Mouse (Mus musculus) bone marrow, adult 2 months (tissue): ENCODE measurements at regions not wholly inside any gene's neighbourhood (a gene's known extent, or its start where the extent isn't known, plus 50 kb on each side); places are given as distances from the start of the nearest gene placed in this dataset.

Source experiments
- CTCF ChIP-seq: fragments of 200-500 bp; IDR thresholded peaks from 2 replicates; pipeline ENCODE4 v1.5.1; 2011; ENCODE audit warnings: low read length, control low read depth; ENCODE audit not compliant: control insufficient read depth, insufficient read depth
- POLR2A ChIP-seq: fragments of 200-500 bp; IDR thresholded peaks from 2 replicates; pipeline ENCODE4 v1.6.1; 2011; ENCODE audit warnings: low read depth, mild to moderate bottlenecking, control low read depth, low read length, borderline replicate concordance; ENCODE audit not compliant: control insufficient read depth

- no peak for TF ChIP-seq CTCF
- no peak for TF ChIP-seq POLR2A
Measured at GRCm38 (mm10) chr3:130838626-130839422, 108.6 kb upstream of the Rpl34 start.
